Mouse (Mus musculus) inflammation-experienced regulatory T-cells, adult 6 months (primary cell): ENCODE measurements around the gene Nr5a1. TPM values are rescaled to one million over a fixed set of nuclear protein-coding genes. Genes with fewer than 3 reads are reported as not detected.

Source experiments
- ATAC-seq: one replicate; pipeline ENCODE4 v1.8.0; 2017
- polyA plus RNA-seq, 3 experiments: library from polyadenylated mRNA; unstranded; fragments of 100-300 nt; shearing (Covaris generic); gene quantifications; one replicate each; pipeline ENCODE4 v1.2.1; 2017

Gene Nr5a1
- polyA plus RNA-seq = not detected

GRCm38 (mm10) chr2:38714324-38714723 is at the start of gene Nr5a1:
TSS of gene Nr5a1 (minus strand) at chr2:38714542.
- ATAC-seq = no peak

DNA sequence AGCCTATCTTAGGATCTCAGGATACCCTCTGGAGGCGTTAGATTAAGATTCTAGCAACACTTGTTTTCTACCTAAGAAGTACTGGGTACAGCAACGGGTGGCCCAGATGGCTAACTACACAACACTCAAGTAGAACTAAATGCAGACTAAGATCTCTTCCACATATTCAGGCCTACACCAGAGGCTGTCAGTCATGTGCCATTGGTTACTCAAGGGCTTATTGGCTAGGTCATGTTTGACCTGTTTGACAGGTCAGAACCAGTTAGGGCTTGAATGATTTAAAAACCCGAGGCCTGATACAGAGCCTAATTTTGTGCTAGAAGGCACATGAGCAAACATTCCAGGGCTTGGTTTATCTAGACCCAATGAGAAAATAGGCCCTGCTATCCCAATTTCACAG is 25.5 kb upstream of the Nr5a1 start:
- no peak for ATAC-seq

- peak; percentile 41 for ATAC-seq
Measured at GRCm38 (mm10) chr2:38739410-38739809, 25.1 kb upstream of the Nr5a1 start.

GRCm38 (mm10) chr2:38738601-38739301 is 24.4 kb upstream of the Nr5a1 start:
- ATAC-seq = no peak

DNA sequence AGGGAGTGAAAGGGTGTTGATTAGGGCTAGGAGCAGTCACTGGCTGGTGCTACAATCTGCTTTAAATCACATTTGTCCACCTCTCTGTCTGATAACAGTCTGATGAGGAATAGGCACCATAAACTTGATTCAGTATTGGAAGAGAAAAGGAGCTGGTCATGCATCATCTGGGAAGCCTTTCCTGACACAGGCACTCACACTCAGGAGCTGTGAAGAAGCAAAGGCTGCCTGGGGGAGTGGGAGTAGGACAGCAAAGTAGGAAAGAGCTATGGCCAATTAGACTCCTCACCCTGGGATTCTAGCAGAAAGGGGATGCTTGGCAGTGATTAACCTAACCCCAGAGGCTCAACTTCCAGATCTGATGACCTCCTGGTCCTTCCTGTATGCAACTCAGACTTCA is 21.4 kb upstream of the Nr5a1 start:
- no peak for ATAC-seq

DNA sequence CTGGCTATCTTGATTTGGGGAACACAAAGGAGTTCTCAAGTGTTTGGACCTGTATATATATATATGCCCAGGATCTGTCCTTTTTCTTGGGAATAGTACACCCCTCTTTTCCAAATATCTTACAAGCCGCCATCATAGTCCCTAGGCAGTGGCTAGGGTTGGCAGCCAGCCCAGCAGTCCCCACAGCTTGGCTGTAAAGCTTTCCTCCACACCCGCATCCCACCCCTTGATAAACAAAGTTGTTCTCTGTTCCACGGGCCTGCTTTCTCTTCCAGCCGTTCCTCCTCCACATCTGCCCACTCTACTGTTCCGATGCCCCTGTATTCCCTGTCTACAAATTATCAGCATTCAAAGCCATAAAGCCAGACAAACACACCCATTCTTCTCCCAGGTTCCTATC is 20.4 kb upstream of the Nr5a1 start:
- no peak for ATAC-seq

DNA sequence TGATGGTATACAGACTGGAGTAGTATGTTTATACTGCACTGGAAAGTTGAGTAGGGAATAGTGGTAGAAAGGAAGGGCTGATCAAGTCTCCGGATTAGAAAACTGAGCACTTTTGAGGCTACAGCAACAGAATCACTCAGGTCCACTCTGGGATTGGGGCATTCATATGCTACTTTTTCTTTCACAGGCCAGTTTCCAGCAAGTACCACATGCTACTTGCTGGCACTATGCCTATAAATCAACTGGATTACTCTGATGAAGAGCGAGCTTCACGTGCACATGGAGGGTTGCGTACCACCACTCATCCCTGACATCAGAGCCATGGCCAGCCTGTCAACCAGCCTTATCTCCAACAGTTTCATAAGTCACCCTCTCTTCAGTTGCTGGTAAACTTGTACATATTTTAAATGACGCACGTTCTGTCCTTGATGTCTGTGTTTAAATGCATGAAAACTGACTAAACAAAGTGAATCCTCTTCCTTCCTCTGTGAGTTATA is 16.0 kb upstream of the Nr5a1 start:
- ATAC-seq = no peak

GRCm38 (mm10) chr2:38725427-38725826 is 11.1 kb upstream of the Nr5a1 start:
- ATAC-seq = no peak

DNA sequence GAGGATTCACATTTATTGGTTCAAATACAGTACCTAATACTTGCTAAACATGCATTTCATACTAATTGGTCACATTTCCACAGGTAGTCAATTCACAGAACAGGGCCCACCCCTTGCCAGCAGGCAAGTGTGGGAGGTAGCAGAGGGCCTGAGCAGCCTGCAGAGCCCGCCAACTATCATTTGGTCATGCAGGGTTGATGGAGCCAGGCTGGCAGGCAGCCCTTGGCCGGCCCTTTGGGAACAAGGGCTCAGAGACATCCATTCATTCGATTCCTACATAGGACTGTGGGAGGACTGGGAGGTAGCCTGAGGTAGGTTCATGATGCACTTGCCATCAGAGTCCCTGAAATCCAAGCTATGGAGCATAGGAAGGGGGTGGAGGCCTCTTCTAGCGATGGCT is 9.0 kb upstream of the Nr5a1 start:
- ATAC-seq = no peak

- no peak for ATAC-seq
Measured at GRCm38 (mm10) chr2:38722076-38722475, 7.7 kb upstream of the Nr5a1 start.

DNA sequence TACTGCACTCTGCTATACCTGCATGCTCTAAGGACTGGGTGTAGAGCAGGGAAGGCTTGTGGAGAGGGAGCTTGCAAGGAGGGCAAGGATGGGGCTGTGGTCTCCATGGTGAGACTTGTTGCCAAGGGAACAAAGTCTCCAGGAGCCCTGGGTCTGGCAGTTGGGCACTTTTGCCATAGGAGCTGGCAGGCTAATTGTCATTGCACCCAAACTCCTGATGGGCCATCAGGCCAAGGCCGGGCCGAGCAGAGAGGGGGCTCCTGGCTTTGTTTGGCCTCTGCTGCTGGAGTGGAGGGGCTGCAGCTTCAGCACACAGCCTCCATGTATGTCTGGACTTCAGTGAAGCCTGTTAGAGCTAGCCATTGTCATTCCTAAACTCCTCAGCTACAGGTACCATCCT is 6.3 kb upstream of the Nr5a1 start:
- no peak for ATAC-seq

GRCm38 (mm10) chr2:38719354-38719753 is 5.0 kb upstream of the Nr5a1 start:
- ATAC-seq = no peak

GRCm38 (mm10) chr2:38718676-38719075 is 4.3 kb upstream of the Nr5a1 start:
- no peak for ATAC-seq

GRCm38 (mm10) chr2:38717436-38717835 is 3.1 kb upstream of the Nr5a1 start:
- no peak for ATAC-seq

DNA sequence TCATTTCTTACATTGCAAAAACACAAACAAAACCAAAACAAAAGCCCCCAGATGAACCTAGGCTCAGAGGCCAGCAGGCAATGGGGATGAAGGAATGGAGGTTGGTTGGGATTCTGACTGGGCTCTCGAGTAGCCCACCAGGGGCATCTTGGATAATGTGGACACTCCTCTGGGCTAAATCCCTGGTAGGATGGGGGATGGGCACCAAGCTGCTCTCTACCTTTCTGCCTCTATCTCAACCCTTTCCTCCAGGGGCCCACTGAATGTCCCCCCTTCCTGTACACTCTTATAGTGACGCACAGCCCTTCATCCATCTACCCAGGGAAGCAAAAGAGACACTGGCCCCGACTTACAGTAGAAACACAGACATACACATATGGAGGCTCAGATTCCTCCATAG is 746 bp downstream of the Nr5a1 start:
- no peak for ATAC-seq

GRCm38 (mm10) chr2:38712769-38713125 is 1.6 kb downstream of the Nr5a1 start:
- no peak for ATAC-seq

DNA sequence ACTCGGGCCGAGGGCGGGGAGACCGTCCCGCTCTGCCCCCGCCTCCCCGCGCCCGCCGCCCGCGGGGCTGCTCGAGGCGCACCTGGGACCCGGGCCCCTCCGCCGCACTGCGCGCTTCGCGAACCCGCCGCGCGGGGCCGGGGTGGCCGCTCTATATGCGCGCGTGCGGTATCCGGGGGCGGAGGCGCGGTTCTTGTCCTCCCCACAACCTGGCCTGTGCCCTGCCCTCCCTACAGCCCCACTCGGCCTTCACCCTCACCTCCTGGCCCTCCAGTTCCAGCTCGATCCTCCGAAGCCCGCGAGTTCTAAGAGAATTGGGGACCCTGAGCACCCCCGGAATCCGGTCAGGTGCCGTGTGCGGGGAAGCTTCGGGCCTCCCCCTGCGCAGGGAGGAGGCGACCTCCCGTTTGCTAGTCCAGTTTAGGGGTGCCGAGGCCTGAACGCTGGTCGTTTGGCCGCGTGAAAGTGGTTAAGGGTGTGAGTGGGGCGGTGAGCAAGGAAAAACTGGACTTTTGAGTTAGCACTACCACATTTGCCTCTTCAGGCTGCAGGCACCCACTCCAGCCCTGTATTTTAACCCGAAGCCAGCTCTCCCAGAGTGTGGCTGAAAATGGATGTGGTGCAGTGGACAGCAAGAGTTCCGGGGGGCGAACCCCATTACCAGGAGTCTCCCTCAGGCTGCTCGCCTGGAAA is 2.1 kb downstream of the Nr5a1 start:
- no peak for ATAC-seq

GRCm38 (mm10) chr2:38711421-38711861 is 2.9 kb downstream of the Nr5a1 start:
- ATAC-seq = no peak

DNA sequence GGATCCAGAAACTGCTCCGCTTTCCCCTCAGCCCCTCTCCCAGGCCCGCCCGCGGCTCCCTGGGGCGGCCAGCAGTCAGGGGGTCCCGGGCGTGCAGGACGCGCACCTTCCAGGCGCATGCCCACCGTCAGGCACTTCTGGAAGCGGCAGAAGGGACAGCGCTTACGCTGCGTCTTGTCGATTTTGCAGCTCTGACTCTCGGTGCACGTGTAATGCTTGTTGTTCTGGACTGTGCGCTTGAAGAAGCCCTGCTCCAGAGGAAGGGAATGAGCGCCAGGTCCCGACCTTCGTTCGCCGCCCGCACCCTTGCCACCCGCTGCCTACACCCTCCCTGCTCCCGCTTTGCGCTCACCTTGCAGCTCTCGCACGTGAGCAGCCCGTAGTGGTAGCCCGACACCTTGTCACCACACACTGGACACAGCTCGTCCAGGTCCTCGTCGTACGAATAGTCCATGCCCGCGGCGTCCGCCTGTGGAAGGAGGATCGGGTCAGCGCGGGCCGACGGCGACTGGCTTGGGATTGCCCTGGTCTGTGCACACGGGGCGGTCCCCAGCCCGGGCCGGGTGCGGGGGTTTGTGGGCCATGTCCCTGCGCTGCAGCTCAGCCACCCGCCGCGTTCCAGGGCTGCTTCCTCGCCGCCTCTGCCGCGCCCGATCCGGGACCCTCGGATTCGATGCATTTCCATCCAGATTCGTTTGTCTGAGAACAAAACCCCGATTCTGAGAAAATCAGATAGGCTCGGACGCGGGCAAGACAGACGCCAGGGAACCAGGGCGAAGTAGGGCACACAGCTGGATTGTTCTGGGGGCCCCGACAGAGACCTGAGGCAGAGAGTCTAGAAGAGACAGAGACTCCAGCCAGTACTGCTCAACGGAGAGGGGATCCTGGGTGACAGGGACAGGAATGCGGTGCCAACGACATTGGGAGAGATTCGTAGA is 3.8 kb downstream of the Nr5a1 start:
- no peak for ATAC-seq

- no peak for ATAC-seq
Measured at GRCm38 (mm10) chr2:38708907-38709688, 5.2 kb downstream of the Nr5a1 start.

DNA sequence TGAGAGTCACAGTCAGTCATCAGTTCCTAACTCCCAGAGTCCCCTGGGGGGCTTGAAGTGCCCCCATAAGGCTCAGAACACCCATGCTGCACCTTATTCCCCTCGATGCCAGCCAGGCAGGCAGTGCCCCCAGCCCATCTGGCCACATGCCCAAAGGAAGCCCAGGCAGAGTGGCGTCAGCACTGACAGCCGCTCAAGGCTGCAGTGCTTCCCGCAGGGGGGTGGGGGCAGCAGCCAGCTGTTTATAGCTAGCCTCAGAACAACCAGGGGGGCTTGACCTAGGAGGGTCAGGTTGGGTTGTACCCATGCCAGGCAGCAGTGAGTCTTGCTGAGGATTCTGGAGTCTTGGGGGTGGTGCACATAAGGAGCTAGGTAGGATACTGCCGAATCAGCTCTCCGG is 7.7 kb downstream of the Nr5a1 start:
- ATAC-seq = no peak

GRCm38 (mm10) chr2:38705036-38705435 is 9.3 kb downstream of the Nr5a1 start:
- ATAC-seq = no peak
